Mouse (Mus musculus): ENCODE data around the gene Taf1a. TPM values are rescaled to one million over a fixed set of nuclear protein-coding genes. Genes with fewer than 3 reads are reported as not detected.
"Not testable (repeated sequence)": the region's sequence is repeated elsewhere in the genome, so short reads cannot be mapped to it uniquely, and the experiment has no call there.

Gene Taf1a
- 4.5 and 5.2 TPM in 2 replicates for polyA plus RNA-seq (2012; rRNA removed)

DNA sequence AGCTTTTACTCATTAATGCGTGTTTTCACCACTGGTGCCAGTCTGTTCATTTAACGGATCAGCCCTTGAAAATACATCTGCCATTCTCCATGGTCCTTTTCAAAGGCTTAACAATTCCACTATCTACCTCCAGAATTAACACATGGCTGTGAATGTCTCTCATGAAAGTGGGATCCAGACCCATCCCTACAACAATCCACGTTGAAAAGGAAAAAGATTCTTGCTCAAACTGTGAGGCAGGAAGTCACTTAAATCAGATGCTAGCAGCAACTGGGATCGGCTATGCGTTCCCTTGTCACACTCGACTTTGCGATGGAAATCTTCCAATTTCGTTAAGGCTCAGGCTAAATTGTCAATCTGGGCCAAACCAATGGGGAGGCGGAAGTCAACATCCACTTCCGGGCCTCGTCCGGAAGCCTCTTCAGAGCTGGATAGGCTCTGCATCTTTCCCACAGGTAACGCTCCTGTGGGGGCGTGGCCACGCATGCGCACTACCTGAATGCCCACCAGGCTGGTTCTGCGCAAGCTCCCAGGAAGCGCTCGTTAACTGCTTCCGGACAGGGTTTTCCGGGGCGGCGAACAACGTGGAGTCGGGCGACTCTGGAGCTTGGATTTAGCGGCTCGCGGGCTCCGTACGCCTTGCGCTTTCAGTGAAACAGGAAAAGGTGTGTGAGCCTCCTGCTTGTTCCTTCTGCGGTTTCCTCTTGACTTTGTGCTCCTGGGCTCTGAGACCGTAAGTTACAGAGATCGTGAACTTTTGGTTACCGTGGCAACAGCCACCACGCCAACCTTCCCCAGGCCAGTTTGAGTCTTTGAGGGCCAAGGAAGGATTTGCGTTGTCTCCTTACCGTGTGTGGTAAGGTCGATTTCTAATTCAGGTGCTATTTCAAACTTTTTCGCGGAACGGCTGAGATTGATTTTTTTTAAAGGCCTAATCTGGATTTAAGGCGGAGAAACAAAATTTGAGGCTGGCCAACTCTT lies at the start of gene Taf1a:
TSS of gene Taf1a (plus strand) at position 556 of the 981 bp plus-strand sequence.
- DNase-seq (ENCODE audit: low read depth, low spot score) = peak; percentile 85
- WGBS = 6% methylated on average over 44 of the region's 44 CpGs

DNA sequence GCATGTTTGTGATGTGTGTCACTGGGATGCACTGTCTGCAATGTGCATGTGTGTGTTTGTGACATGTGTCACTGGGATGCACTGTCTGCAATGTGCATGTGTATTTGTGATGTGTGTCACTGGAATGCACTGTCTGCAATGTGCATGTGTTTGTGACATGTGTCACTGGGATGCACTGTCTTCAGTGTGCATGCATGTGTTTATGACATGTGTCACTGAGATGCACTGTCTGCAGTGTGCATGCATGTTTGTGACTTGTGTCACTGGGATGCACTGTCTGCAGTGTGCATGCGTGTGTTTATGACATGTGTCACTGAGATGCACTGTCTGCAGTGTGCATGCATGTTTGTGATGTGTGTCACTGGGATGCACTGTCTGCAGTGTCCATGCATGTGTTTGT lies 45.9 kb upstream of the Taf1a start:
- 91% methylated on average over 1 of the region's 1 CpGs for WGBS
- DNase-seq (ENCODE audit: low read depth, low spot score) = not testable (repeated sequence)

DNA sequence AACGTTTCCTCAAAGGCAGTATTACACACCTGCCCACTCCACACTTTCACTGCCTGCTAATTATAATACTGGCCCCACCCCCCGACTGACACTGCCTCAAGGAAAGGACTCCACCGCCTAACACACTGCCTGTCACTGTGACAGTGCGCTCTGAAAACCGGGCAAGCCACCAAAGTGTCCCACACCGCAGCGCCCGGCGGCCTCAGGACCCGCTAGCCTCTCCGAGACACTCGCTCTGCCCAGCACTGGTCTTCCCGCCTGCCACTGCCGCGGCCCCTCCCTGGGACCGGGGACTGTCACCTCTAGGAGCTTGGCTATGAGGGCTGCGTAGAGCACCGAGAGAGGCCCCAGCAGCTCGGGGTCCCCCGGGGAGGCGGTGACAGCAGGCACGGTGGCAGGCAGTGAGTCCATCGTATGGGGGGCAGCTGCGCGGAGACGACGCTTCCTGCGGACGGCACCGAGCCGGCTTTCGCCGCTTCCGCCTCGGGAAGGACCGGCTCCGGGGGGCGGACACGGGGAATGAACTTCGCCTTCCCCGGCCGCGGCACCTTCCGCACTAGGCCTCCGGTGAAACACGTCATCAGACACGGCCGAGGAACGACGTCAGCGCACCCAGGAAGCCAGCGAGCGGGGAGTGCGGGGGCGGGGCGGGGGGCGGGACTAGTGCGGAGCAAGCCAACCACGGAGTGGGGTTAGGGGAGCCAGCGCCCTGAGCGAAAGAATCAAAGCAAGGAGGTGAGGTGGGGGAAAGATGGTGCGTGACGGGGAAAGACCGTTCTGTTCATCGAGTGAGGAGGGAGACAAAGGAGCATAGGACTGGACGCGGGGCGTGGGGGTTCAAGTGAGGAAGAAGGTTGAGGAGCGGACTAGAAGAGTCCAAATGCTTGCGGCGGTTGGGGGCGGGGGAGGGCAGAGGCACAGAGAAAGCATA lies 43.6 kb upstream of the Taf1a start:
- DNase-seq (ENCODE audit: low read depth, low spot score) = no peak
- 1% methylated on average over 72 of the region's 72 CpGs for WGBS

DNA sequence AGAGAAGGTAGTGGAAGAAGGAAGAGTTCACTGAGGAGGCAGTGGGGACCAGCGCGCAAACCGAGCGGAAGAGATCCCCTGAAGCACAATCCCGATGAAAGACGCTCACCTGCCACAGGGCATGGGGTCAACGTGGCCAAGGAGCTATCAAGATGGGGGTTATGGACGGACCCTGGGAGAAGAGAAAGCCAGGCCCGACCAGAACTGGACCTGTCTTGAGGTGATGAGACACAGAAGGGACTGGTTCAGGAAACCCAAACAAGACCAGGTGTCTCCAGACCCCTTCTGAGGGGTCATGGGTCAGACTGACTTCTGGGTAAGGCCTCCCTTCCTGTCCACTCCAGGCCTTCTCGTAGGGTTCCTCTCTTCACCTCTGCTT lies 43.0 kb upstream of the Taf1a start:
- 2% methylated on average over 10 of the region's 10 CpGs for WGBS
- no peak for DNase-seq (ENCODE audit: low read depth, low spot score)

DNA sequence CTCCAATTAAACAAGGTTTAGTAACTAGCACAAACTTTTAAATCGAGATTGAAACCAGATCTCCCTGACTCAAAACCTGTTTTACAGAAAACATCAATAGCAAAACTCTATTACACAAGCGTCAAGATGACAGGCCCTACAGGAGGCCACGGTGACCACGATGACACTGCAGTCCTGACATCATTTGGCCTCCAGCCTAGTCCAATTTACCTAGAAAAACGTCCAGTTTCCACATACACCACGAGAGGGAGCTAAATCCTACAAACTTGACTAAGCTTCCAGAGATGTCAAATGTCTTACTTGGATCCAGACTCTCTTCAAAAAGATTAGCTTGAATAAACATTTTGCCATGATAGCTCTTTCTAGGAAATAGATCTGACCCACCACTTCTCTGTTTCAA lies 38.9 kb upstream of the Taf1a start:
- WGBS = 6% methylated on average over 6 of the region's 6 CpGs
- no peak for DNase-seq (ENCODE audit: low read depth, low spot score)

DNA sequence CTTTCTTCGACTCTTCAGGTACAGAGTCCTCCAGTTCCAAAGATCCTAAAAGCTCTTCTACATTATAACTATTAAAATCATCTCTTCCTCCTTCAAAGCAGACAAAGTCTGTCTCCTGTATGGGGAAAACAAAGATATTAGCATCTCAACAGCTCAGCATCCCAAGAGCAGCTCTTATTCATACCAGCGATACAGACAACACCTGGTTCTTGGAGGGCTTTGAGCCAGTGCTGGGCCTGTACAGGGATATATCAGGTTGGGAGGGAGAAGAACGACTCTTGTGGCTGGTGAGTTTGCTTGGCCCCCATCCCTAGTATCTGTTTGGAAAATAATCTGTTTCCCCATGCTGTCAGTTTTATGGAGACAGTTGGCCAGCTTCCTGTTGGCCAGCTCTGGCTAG lies 29.9 kb upstream of the Taf1a start:
- no peak for DNase-seq (ENCODE audit: low read depth, low spot score)
- 82% methylated on average over 3 of the region's 3 CpGs for WGBS

DNA sequence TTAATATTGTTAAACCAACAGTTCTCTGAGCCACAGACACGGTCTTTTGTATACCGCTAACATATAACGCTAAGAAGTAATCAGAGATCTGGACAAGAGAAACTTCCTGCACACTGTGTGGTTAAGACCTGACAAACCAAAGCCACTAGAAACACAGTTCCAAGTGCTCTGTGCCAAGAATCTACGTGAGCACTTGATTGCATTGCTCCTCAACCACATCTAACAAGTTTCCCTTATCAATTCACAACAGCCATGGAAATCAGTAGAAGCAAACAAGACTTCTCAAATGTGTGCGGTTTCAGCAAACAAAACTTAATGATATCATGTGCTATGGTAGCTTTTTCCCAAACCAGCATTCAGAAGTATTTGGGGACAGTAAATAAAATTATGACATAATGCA lies 26.5 kb upstream of the Taf1a start:
- no peak for DNase-seq (ENCODE audit: low read depth, low spot score)
- 39% methylated on average over 5 of the region's 5 CpGs for WGBS

DNA sequence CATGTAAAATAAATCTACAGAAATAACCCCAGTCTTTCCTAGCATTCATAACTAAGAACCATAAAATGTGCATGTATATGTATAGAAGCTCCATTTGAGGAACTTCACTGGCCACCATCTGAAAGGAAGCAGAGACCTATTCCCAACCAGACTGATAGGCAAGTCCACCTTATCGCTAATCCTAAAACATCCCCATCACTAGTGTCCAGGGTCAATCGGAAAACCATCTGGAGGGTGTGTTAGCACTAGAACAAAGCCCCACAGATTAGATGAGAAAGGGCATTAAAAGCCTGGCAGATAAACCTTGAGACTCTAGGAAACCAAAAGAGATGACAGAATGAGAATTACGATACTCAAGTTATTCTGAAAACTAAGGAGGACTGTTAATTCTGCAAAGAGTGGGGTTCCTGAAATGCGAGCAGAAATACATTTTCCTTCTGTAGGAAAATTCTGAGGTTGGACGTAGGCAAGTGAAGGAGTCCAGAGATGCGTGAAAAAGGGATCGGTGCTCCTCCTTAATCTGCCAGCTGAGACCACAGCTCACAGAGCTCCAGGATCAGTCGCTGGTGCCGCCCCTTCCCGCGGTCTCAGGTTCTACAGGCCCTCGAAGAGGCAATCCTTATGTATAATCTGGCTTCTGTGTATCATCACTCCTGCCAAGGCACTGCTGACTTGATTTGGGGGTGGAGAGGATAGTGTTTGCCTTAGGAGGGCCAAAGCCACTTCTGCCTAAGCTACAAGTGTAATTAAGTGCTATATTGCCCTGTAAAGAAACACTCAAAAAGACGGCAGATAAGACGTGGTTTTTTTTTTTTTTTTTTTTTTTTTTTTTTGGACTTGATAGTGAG lies 25.8 kb upstream of the Taf1a start:
- WGBS = 34% methylated on average over 14 of the region's 14 CpGs
- DNase-seq (ENCODE audit: low read depth, low spot score) = no peak

DNA sequence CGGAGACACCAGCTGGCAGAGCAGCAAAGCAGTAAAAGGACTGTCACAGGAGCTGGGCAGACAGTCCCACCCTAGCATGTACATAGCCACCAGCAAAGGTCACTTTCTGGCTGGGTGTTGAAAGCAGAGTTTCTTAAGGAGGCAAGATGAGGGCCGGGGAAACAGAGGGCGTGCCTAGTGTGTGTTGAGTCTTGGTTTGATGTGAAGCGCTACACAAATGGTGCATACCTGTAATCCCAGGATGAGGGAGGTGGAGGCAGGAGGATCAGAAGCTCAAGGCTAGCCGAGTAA lies 25.3 kb upstream of the Taf1a start:
- 32% methylated on average over 5 of the region's 5 CpGs for WGBS
- no peak for DNase-seq (ENCODE audit: low read depth, low spot score)

DNA sequence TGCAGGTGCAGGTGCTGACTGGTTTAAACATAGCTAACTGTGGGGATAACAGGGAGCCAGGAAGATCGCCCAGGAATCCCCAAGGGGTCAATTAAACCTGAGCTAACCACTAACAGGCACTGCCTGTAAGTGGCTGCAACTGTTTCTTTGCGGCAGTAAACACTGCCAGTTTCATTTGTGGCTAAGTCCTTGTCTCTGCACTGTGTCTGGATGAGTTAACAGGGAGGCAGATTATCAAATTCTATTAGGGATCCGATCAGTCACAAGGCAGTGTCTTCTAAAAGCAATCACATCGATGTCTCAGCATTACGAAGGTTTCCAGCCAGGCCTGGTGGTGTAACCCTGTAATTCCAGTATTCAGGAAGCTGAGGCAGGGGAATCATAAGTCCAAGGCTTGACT lies 22.4 kb upstream of the Taf1a start:
- 91% methylated on average over 5 of the region's 5 CpGs for WGBS
- no peak for DNase-seq (ENCODE audit: low read depth, low spot score)

DNA sequence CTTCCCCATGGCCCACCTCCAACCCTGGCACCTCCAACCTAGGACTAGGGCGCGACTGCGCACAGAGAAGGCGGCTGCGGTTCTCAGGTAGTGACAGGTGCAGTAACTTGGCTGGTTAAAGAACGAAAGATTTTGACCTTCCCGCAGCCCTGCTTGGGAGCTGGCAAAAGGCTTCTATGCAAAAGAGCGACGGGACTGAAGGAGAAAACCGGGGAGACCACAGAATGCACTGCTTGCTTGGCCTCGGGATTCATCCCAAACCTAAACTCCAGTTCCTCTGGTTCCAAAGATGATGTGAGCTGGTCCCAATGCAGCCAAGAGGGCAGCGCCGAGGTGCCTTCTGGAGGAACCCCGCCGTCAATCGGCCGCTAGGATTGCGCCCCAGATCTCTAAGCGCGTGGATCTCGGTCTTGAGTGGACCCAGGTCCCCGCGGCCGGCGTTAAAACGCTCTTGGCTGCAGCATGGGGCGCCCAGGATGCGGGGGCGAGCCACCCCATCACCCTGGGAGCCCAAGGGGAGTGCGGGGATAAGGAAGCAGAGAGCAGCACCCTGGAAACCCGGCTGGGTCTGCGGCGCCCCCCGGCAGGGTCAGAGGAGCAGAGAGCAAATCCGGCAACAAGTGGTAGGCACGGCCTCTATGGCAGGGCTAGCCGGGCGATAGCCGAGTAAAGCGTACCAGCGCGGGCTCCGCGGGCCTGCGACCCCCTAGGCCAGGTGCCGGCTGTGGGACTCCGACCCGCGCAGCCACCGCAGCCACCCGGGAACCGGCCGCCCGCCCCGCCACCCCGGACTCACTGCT lies 20.0 kb upstream of the Taf1a start:
- DNase-seq (ENCODE audit: low read depth, low spot score) = no peak
- WGBS = 1% methylated on average over 56 of the region's 56 CpGs

DNA sequence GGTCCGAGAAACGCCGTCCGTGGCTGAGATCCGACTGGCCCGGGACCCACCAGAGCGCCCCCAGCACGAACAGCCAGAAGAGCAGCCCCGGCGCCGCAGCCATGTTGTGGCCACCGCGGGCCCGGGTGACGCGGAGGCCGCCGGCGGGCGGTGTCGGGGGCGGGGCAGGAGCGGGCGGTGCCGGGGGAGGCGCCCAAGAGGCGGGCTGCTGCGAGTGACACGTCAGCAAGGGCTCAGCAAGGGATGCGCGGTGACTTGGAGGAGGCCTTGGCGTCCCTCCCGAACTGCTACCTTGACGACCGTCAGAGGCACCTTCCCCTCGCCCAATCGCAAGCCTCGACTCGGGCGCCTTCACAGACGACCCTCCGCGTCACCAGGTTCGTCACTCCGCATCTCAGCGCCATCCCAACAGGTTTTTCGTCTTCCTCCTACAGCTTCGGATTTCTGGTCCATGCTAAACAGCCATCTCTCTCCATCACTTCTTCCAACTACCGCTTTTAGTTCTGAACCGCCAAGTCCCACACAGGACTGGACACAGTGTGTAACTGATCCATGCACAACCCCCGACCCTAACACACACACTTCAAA lies 19.3 kb upstream of the Taf1a start, which contains the start of gene Mia3:
TSS of gene Mia3 (minus strand) at position 127 of the 588 bp plus-strand sequence.
- under 1% methylated on average over 51 of the region's 51 CpGs for WGBS

DNA sequence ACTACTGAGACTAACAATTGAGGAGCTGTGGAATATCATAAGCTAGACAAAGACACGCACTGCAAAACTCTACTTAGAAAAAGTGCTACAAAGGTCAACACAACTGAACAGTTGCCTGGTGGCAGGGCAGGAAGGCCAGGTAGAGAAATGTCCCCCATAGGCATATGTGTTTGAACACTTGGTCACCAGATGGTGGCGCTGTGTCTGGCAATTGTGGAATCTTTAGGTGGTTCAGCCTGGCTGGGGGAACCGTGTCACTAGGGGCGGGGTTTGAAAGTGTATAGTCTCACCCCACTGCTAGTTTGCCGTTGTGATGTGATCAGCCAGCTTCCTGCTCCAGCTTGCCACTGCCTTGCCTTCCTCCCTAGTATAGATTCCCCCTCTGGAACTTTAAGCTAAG lies 14.1 kb upstream of the Taf1a start:
- 83% methylated on average over 5 of the region's 5 CpGs for WGBS
- no peak for DNase-seq (ENCODE audit: low read depth, low spot score)

More for the DNA sequence above, 19.3 kb upstream of the Taf1a start, which contains the start of gene Mia3:
- DNase-seq (ENCODE audit: low read depth, low spot score) = no peak

DNA sequence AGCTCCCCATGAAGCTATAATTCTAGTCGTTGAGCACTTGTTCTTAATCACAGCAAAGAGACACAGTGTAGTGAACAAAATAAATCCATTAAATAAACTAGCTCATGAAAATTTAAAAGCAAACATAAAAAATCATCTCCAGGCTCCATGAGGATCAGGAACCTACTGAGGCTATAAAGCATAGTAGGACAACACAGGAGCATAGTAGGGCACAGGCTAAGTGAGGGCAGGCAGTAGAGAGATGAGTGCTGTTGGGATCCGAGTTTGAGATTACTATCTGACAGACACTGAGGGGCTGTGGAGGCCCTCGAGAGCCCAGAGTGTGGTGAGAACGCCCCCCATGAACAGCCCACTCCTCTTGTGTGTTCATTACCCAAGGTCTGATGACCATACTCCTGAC lies 11.7 kb upstream of the Taf1a start:
- WGBS = 76% methylated on average over 4 of the region's 4 CpGs

DNA sequence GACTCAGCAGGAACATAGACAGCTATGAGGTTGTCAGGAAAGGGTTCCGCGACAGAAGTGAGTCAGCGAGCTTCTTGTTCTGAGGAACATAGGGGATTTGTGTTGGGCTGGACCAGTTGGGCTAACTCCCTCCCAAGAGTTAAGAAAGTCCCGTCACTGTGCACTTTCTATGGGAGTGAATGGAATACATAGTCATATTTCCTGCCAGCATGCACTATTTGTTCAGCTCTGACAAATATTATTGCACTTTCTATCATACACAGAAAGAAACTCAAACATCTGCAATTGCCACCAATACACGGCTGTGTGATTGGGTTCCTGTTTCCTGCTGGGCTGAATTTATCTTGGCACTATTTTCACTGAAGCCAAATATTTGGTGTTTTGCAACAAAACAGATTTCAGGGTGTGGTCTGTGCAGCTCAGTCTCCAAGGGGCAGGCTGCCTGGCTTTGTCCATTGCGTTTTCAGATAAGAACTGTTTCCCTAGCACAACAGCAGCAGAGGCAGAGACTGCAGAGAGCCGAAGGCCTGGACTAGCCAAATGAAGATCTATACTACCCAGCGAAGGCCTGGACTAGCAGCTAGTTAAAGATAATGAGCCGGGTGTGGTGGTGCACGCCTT lies 10.3 kb upstream of the Taf1a start:
- WGBS = 24% methylated on average over 10 of the region's 10 CpGs

More for the DNA sequence above, 11.7 kb upstream of the Taf1a start:
- no peak for DNase-seq (ENCODE audit: low read depth, low spot score)

DNA sequence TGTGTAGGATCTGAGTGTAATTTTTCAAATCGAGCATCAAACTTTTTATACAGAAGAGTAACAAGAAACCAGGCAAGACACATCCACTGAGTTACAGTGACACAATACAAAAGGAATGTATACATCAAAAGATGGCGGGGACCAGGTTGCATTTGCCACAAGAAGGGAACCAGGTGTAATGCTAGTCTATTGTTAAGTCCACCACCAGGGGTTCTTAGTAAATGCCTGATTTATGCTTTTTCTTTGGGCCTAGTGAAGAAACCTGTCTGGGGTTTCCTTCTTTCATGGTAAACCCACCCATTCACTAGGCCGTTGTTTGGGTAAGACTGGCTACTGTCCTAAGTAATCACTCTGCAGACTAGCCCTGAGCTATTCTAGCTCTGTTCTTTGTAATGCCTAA lies 9.4 kb upstream of the Taf1a start:
- 90% methylated on average over 3 of the region's 3 CpGs for WGBS
- not testable (repeated sequence) for DNase-seq (ENCODE audit: low read depth, low spot score)

More for the DNA sequence above, 10.3 kb upstream of the Taf1a start:
- DNase-seq (ENCODE audit: low read depth, low spot score) = no peak

DNA sequence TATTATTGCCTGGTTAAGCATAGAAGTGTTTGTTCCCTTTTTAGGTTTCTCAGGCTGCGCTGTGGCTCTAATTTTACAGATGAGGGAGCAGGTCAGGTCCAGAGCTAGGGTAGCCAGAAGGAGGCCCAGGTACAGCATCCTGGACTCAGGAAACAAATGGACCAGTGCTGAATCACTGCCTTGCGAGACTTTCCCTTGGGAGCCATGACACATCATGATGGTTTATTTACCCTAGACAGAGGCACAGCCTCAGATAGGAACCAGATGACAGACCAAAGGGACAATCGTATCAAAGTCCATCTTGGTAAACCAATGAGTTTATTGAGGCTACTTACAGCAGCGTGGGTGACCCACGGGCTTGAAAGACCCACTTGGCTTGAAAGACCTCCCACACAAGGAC lies 7.0 kb upstream of the Taf1a start:
- no peak for DNase-seq (ENCODE audit: low read depth, low spot score)
- 47% methylated on average over 5 of the region's 5 CpGs for WGBS

DNA sequence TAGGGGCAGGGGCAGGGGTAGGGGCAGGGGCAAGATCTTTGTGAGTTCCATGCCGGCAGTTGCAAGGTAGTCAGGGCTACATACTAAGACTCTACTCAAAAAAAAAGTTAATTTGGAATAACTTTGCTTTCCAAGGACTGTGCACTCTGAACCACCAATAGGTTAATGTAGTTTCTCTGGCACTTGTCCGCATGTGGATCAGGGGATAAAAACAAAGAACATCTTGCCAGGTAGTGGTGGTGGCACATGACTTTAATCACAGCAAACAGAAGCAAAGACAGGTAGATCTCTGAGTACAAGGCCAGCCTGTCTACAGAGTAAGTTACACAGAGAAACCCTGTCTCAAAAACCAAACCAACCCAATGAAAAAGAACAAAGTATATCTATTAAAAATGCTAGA lies 6.2 kb upstream of the Taf1a start:
- no peak for DNase-seq (ENCODE audit: low read depth, low spot score)
- 90% methylated on average over 2 of the region's 2 CpGs for WGBS

Data from large intestine, adult 2 months (tissue).